Mouse (Mus musculus) liver, postnatal 0 days (tissue): ENCODE data around the gene Stxbp5.
A peak's percentile ranks its signal among the peaks of the same experiment; 100 is the strongest.

ENCODE experiments used
- CTCF ChIP-seq: sonication (generic); IDR thresholded peaks from 2 replicates; pipeline ENCODE4 v1.5.1; 2016; ENCODE audit warnings: antibody characterized with exemption, low read depth
- EP300 ChIP-seq: IDR thresholded peaks from 2 replicates; pipeline ENCODE4 v1.6.1; 2016; ENCODE audit warnings: antibody characterized with exemption, low read depth, mild to moderate bottlenecking

DNA sequence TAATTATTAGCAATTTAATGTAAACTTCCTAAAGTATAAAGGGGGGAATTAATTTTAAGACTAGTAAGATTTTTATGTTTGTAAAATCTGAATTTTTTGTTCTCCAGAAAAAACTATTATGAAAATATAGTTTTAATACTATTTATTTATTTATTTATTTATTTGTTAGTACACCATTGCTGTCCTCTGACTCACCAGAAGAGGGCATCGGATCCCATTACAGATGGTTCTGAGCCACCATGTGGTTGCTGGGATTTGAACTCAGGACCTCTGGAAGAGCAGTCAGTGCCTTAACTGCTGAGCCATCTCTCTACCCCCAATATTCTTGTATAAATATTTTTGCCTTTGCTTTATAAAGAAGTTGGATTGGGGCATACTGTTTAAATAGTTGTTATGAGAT, 104.5 kb downstream of the Stxbp5 start:
- TF ChIP-seq CTCF (peak; percentile 32; the same call in 1 of the 2 replicates), EP300 (no peak)
